Mouse (Mus musculus) heart, embryonic 10.5 days (tissue): ENCODE results near the gene Rnd3. TPM values are rescaled to one million over a fixed set of nuclear protein-coding genes. Genes with fewer than 3 reads are reported as not detected.

Experiments
- DNase-seq: peaks from one replicate; pipeline ENCODE4 v3.0.0-alpha.2; 2017; ENCODE audit warnings: low spot score
- H3K27ac ChIP-seq: fragments of 300-500 bp; sonication (generic); 2 replicates; pipeline ENCODE4 v1.5.1; 2016; ENCODE audit warnings: mild to moderate bottlenecking
- H3K27me3 ChIP-seq: fragments of 300-500 bp; sonication (generic); 2 replicates; pipeline ENCODE4 v1.6.1; 2016; ENCODE audit warnings: mild to moderate bottlenecking; ENCODE audit not compliant: poor library complexity, insufficient read depth, severe bottlenecking
- H3K36me3 ChIP-seq: fragments of 300-500 bp; sonication (generic); 2 replicates; pipeline ENCODE4 v1.6.1; 2016; ENCODE audit warnings: mild to moderate bottlenecking, moderate library complexity
- H3K4me1 ChIP-seq: fragments of 300-500 bp; sonication (generic); 2 replicates; pipeline ENCODE4 v1.6.1; 2016; ENCODE audit warnings: mild to moderate bottlenecking
- H3K4me3 ChIP-seq: fragments of 300-500 bp; sonication (generic); 2 replicates; pipeline ENCODE4 v1.5.1; 2016; ENCODE audit warnings: mild to moderate bottlenecking, moderate library complexity
- H3K9me3 ChIP-seq: fragments of 300-500 bp; sonication (generic); 2 replicates; pipeline ENCODE4 v1.6.1; 2016; ENCODE audit warnings: mild to moderate bottlenecking, moderate library complexity
- WGBS: fragments of 180-500 bp; shearing (Covaris S2); methylation state at CpG from one replicate; pipeline ENCODE4 v1.1.7; 2016; 5-methylcytosine and 5-hydroxymethylcytosine counted together
- polyA plus RNA-seq: library from polyadenylated mRNA; unstranded; fragments of >200 nt; fragmentation: Nextera tagmentation; extraction: Ambion mirVana; gene quantifications from 2 replicates; pipeline ENCODE4 v1.2.1, GENCODE M21; 2016

The Rnd3 gene
- polyA plus RNA-seq, 1 experiment from 2014 or later: 56.8 TPM

GRCm38 (mm10) chr2:51145838-51146470, 3.0 kb downstream of the Rnd3 start:
- H3K4me1 ChIP-seq: peaks cover 50% of the 10 kb centered on the region
- H3K27ac ChIP-seq: peak overlapping the region; percentile 97
- no peak for DNase-seq
- H3K36me3 ChIP-seq: no peaks in the 10 kb centered on the region
- peaks cover 5% of the 10 kb centered on the region; the same call in 1 of the 2 replicates for H3K27me3 ChIP-seq
- WGBS: 12% methylated on average over 7 of the region's 7 CpGs
- no peaks in the 10 kb centered on the region for H3K9me3 ChIP-seq
- peak overlapping the region; percentile 92 for H3K4me3 ChIP-seq

DNA sequence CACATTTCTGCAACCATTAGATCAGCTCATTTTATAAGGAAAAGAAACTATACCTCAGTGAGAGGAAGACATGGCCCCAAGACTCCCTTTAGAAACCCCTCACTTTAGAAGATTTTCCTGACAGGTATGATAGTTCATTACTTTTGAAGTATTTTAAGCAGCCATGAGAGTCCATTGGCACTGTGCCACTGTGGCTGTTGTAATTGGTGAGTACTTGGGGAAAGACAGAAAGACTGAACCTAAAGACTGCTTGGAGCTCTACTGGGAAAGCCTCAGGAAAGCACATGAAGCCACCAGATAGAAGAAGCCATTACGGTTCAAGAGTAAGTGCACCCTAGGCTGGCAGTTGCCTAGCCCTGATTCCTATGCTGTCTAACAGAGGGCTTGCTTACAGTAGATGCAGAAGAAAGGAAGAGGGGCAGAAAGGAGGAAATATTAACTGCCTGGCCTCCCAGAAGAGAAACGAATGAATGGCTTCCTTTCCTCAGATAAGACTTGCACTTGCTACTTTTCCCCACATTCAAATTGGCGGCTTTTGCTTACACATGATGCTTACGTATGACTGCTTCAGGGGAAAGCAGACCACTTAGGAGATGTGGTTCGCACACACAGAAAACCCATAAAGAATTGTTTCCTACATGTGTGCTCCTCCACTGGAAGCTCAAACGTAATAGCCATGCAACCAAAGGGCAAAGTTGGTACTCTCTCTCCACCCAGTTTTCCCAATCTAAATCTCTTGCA, 4.4 kb downstream of the Rnd3 start:
- DNase-seq: no peak
- H3K27me3 ChIP-seq: no peaks in the 10 kb centered on the region
- H3K4me3 ChIP-seq: peak overlapping the region; percentile 22; the same call in 1 of the 2 replicates
- peak overlapping the region; percentile 23; the same call in 1 of the 2 replicates for H3K27ac ChIP-seq
- WGBS: 57% methylated on average over 6 of the region's 6 CpGs
- H3K4me1 ChIP-seq: peaks cover 63% of the 10 kb centered on the region
- H3K9me3 ChIP-seq: no peaks in the 10 kb centered on the region
- H3K36me3 ChIP-seq: no peaks in the 10 kb centered on the region

- WGBS: 59% methylated on average over 1 of the region's 1 CpGs
- 0 out of 2 replicates have a peak, but pooled peaks cover 1% of the 10 kb centered on the region for H3K36me3 ChIP-seq
Measured at GRCm38 (mm10) chr2:51142422-51142821, 6.5 kb downstream of the Rnd3 start.

GRCm38 (mm10) chr2:51141345-51141744, 7.6 kb downstream of the Rnd3 start:
- WGBS: 48% methylated on average over 3 of the region's 3 CpGs
- DNase-seq: no peak
- H3K9me3 ChIP-seq: no peaks in the 10 kb centered on the region
- H3K27ac ChIP-seq: peak overlapping the region; percentile 88
- H3K4me1 ChIP-seq: peaks cover 82% of the 10 kb centered on the region
- no peaks in the 10 kb centered on the region for H3K27me3 ChIP-seq
- peaks cover 12% of the 10 kb centered on the region for H3K36me3 ChIP-seq
- peak overlapping the region; percentile 41 for H3K4me3 ChIP-seq

More at GRCm38 (mm10) chr2:51142422-51142821, 6.5 kb downstream of the Rnd3 start:
- H3K4me3 ChIP-seq: no peak overlapping the region
- no peak for DNase-seq
- peaks cover 81% of the 10 kb centered on the region for H3K4me1 ChIP-seq
- H3K27me3 ChIP-seq: no peaks in the 10 kb centered on the region
- H3K9me3 ChIP-seq: no peaks in the 10 kb centered on the region
- peak overlapping the region; percentile 10; the same call in 1 of the 2 replicates for H3K27ac ChIP-seq

GRCm38 (mm10) chr2:51140486-51140885, 8.4 kb downstream of the Rnd3 start:
- H3K4me3 ChIP-seq: peak overlapping the region; percentile 41
- no peaks in the 10 kb centered on the region for H3K27me3 ChIP-seq
- peaks cover 73% of the 10 kb centered on the region for H3K4me1 ChIP-seq
- H3K9me3 ChIP-seq: no peaks in the 10 kb centered on the region
- peak overlapping the region; percentile 88 for H3K27ac ChIP-seq
- 1% methylated on average over 8 of the region's 8 CpGs for WGBS
- H3K36me3 ChIP-seq: peaks cover 20% of the 10 kb centered on the region
- DNase-seq: peak; percentile 82

GRCm38 (mm10) chr2:51139912-51140446, 8.9 kb downstream of the Rnd3 start:
- WGBS: 6% methylated on average over 6 of the region's 6 CpGs
- Histone ChIP-seq H3K36me3 (peaks cover 24% of the 10 kb centered on the region), H3K27ac (peak overlapping the region; percentile 88), H3K9me3 (no peaks in the 10 kb centered on the region), H3K4me1 (peaks cover 68% of the 10 kb centered on the region), H3K27me3 (no peaks in the 10 kb centered on the region), H3K4me3 (peak overlapping the region; percentile 41)
- no peak for DNase-seq

- Histone ChIP-seq H3K4me1 (peaks cover 62% of the 10 kb centered on the region), H3K27ac (peak overlapping the region; percentile 82), H3K36me3 (peaks cover 30% of the 10 kb centered on the region), H3K27me3 (no peaks in the 10 kb centered on the region), H3K4me3 (0 out of 2 replicates have a peak overlapping the region, but pooled peaks have one; percentile 12), H3K9me3 (no peaks in the 10 kb centered on the region)
- 19% methylated on average over 5 of the region's 5 CpGs for WGBS
- no peak for DNase-seq
Measured at GRCm38 (mm10) chr2:51139218-51139911, 9.5 kb downstream of the Rnd3 start.

DNA sequence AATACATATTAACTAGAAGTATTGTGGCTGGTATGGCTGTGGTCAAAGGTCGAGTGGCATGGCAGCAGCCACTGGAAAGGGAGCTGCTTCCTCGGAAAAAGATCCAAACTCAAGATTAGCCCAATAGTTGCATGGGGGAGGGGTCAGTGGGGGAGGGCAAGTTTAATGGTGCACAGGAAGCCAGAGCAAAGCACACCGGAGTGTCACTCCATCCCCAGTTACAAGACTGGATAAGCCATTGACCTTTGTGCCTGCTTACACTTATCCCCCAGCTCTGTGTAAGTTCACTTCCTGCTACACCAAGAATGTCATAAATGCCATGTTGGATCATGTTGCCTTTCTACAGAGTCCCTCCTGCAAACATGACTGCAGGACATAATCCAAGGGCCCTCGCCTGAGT, 11.2 kb downstream of the Rnd3 start:
- Histone ChIP-seq H3K27ac (no peak overlapping the region), H3K27me3 (no peaks in the 10 kb centered on the region), H3K36me3 (peaks cover 46% of the 10 kb centered on the region), H3K4me3 (no peak overlapping the region), H3K4me1 (peaks cover 51% of the 10 kb centered on the region), H3K9me3 (no peaks in the 10 kb centered on the region)
- WGBS: 46% methylated on average over 4 of the region's 4 CpGs
- DNase-seq: no peak

- Histone ChIP-seq H3K9me3 (no peaks in the 10 kb centered on the region), H3K4me1 (0 out of 2 replicates have a peak, but pooled peaks cover under 1% of the 10 kb centered on the region), H3K4me3 (no peak overlapping the region), H3K27ac (no peak overlapping the region), H3K27me3 (no peaks in the 10 kb centered on the region), H3K36me3 (peaks cover 73% of the 10 kb centered on the region)
- DNase-seq: no peak
- 93% methylated on average over 20 of the region's 20 CpGs for WGBS
Measured at GRCm38 (mm10) chr2:51132181-51132580, 16.7 kb downstream of the Rnd3 start.

DNA sequence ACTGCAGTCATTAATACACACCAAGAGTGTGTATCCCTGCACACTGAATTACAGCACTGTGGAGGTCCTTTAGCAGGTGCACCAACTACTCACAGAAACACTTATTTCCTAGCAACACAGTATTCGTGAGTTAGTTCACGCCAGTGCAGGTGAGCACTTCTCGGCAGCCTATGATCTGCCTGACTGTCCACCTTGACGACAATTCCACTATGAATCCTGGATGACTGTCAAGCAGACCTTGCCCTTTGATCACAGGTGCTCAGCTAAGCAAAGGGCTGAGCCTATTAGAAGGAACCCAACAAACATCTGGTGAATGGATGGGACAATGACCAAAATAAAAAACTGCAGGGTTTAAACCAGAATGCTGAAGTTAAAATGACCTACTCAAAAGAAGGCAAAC, 20.8 kb downstream of the Rnd3 start:
- H3K27me3 ChIP-seq: no peaks in the 10 kb centered on the region
- peaks cover 33% of the 10 kb centered on the region for H3K36me3 ChIP-seq
- no peaks in the 10 kb centered on the region for H3K9me3 ChIP-seq
- H3K4me1 ChIP-seq: no peaks in the 10 kb centered on the region
- H3K4me3 ChIP-seq: no peak overlapping the region
- no peak overlapping the region for H3K27ac ChIP-seq
- no peak for DNase-seq
- WGBS: 78% methylated on average over 4 of the region's 4 CpGs

- no peak for DNase-seq
- Histone ChIP-seq H3K4me1 (no peaks in the 10 kb centered on the region), H3K27ac (no peak overlapping the region), H3K4me3 (no peak overlapping the region), H3K9me3 (no peaks in the 10 kb centered on the region), H3K36me3 (no peaks in the 10 kb centered on the region), H3K27me3 (no peaks in the 10 kb centered on the region)
- WGBS: 65% methylated on average over 2 of the region's 2 CpGs
Measured at GRCm38 (mm10) chr2:51110271-51110670, 38.6 kb downstream of the Rnd3 start.

- H3K27me3 ChIP-seq: no peaks in the 10 kb centered on the region
- DNase-seq: no peak
- H3K9me3 ChIP-seq: no peaks in the 10 kb centered on the region
- 59% methylated on average over 5 of the region's 5 CpGs for WGBS
- H3K27ac ChIP-seq: no peak overlapping the region
- H3K4me3 ChIP-seq: no peak overlapping the region
- no peaks in the 10 kb centered on the region for H3K36me3 ChIP-seq
- H3K4me1 ChIP-seq: no peaks in the 10 kb centered on the region
Measured at GRCm38 (mm10) chr2:51108631-51109030, 40.3 kb downstream of the Rnd3 start.
